Mouse (Mus musculus) liver, embryonic 15.5 days (tissue): ENCODE data around the gene Nfib. TPM values are rescaled to one million over a fixed set of nuclear protein-coding genes. Genes with fewer than 3 reads are reported as not detected.

Experiments used
- ATAC-seq: fragments of 200-750 bp; cut with Nextera tagmentation; 2 replicates; pipeline ENCODE4 v1.8.0; 2017; ENCODE audit warnings: moderate number of reproducible peaks, mild to moderate bottlenecking, moderate library complexity; ENCODE audit not compliant: insufficient read depth
- H3K27ac ChIP-seq: fragments of 300-500 bp; sonication (generic); replicated peaks from 2 replicates; pipeline ENCODE4 v1.5.1; 2015; ENCODE audit warnings: mild to moderate bottlenecking, inconsistent platforms
- H3K27me3 ChIP-seq: fragments of 300-500 bp; sonication (generic); 2 replicates; pipeline ENCODE4 v1.6.1; 2015; ENCODE audit warnings: mild to moderate bottlenecking, inconsistent platforms
- H3K36me3 ChIP-seq: fragments of 300-500 bp; sonication (generic); replicated peaks from 2 replicates; pipeline ENCODE4 v1.6.1; 2015; ENCODE audit warnings: moderate library complexity, mild to moderate bottlenecking, inconsistent platforms
- H3K4me1 ChIP-seq: fragments of 300-500 bp; sonication (generic); replicated peaks from 2 replicates; pipeline ENCODE4 v1.6.1; 2015; ENCODE audit warnings: inconsistent platforms
- H3K4me2 ChIP-seq: fragments of 300-500 bp; sonication (generic); 2 replicates; pipeline ENCODE4 v1.6.1; 2015; ENCODE audit warnings: moderate library complexity, mild to moderate bottlenecking, inconsistent platforms
- H3K4me3 ChIP-seq: fragments of 300-500 bp; sonication (generic); replicated peaks from 2 replicates; pipeline ENCODE4 v1.5.1; 2015; ENCODE audit warnings: mild to moderate bottlenecking, inconsistent platforms
- H3K9ac ChIP-seq: fragments of 300-500 bp; sonication (generic); 2 replicates; pipeline ENCODE4 v1.6.1; 2015; ENCODE audit warnings: moderate library complexity, mild to moderate bottlenecking, inconsistent platforms
- H3K9me3 ChIP-seq: fragments of 300-500 bp; sonication (generic); replicated peaks from 2 replicates; pipeline ENCODE4 v1.6.1; 2016; ENCODE audit warnings: inconsistent platforms
- WGBS: fragments of 180-500 bp; shearing (Covaris S2); methylation state at CpG from one replicate; pipeline ENCODE4 v1.1.7; 2015; ENCODE audit warnings: mixed read lengths; ENCODE audit not compliant: insufficient replicate concordance; 5-methylcytosine and 5-hydroxymethylcytosine counted together
- polyA plus RNA-seq: library from polyadenylated mRNA; unstranded; fragments of >200 nt; fragmentation: Nextera tagmentation; extraction: Ambion mirVana; gene quantifications from 2 replicates; pipeline ENCODE4 v1.2.1, GENCODE M21; 2015

Nfib gene
- polyA plus RNA-seq, 1 experiment from 2014 or later = 4.7 TPM

DNA sequence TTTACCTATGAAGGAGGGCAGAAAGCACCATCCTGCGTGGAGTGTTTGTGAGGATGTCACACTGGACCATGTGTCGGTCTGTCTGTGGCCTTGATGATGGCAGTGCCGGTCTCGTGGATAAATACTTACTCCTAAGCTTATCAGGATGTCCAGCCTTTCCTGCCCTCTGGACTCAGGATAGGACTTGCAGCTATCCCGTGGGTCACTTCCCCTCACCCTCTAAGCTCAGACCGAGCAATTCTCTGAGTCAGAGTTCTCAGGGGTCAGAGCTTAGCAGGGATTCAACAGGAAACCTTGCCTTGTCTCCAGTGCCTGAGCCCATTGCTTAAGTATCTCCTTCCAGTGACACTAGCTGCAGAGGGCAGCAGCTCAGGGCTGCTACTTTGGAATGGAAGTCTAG lies 4.1 kb upstream of the Nfib start:
- H3K9me3 ChIP-seq = no peaks in the 10 kb centered on the region
- 39% methylated on average over 6 of the region's 6 CpGs for WGBS

DNA sequence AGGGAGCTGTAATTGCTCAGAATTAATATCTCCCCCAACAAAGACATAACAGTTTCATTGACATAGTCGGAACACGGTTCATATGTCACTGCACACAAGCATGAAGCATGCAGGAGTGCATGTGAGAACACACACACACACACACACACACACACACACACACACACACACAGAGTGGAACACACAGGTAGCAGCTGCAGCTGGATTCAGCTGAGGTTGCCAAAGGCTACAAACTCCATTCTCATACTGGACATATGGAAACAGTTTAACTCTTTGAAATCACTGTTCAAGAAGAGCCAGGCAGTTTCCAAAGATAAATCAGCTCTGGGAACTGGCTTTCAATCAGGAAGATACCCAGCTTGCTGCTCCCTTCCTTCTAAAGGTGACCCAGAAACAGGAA lies 462 bp upstream of the Nfib start:
- no peak overlapping the region for H3K9ac ChIP-seq
- H3K4me3 ChIP-seq = no peak overlapping the region
- no peak overlapping the region for H3K27ac ChIP-seq
- WGBS = 63% methylated on average over 2 of the region's 2 CpGs
- no peaks in the 10 kb centered on the region for H3K9me3 ChIP-seq
- no peaks in the 10 kb centered on the region for H3K27me3 ChIP-seq
- H3K4me2 ChIP-seq = no peak overlapping the region
- no peaks in the 10 kb centered on the region for H3K4me1 ChIP-seq
- no peak for ATAC-seq
- no peaks in the 10 kb centered on the region for H3K36me3 ChIP-seq

More for the DNA sequence above, 4.1 kb upstream of the Nfib start:
- Histone ChIP-seq H3K27ac (no peak overlapping the region), H3K27me3 (no peaks in the 10 kb centered on the region), H3K36me3 (no peaks in the 10 kb centered on the region), H3K4me3 (no peak overlapping the region), H3K4me1 (no peaks in the 10 kb centered on the region), H3K9ac (no peak overlapping the region), H3K4me2 (no peak overlapping the region)
- 0 out of 2 replicates have a peak, but pooled peaks have one; percentile 52 for ATAC-seq

DNA sequence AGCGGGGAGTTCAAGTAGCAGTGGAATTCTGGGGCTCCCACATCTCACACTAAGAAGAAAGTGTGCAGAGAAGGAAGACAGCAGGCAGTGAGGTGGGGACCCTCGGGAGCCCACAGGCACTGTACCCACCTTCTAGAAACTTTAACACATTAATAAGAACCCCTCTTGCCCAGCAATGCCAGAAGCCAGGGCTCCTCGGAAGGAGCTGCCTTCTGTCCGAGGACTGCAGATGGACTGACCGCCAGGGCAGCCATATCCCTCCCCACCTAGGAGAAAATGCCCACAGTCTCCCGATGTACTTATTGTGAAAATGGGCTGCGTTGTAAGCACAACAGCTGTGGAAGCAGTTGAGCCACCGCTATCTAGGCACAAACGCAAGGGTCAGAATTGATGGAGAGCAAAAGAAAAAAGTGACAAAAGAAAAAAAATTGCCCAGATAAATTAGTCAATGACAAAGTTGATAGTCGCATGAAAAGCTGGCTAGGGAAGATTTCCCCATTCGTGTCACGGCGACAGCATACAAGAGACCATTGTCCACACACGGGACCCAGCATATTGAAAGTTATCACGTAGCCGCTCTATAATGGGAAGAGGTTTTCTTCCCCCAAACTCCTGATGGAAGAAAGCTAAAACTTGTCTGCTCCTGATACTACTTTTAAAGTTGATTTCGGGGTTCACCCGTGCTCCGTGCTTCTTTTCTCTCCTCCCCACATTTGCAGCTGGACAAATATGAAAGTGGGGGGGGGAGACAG lies 1.3 kb downstream of the Nfib start:
- H3K4me1 ChIP-seq = no peaks in the 10 kb centered on the region
- ATAC-seq = no peak
- no peaks in the 10 kb centered on the region for H3K9me3 ChIP-seq
- H3K36me3 ChIP-seq = no peaks in the 10 kb centered on the region
- no peak overlapping the region for H3K9ac ChIP-seq
- WGBS = 74% methylated on average over 19 of the region's 19 CpGs
- H3K27me3 ChIP-seq = no peaks in the 10 kb centered on the region
- no peak overlapping the region for H3K4me2 ChIP-seq
- H3K4me3 ChIP-seq = no peak overlapping the region
- no peak overlapping the region for H3K27ac ChIP-seq

DNA sequence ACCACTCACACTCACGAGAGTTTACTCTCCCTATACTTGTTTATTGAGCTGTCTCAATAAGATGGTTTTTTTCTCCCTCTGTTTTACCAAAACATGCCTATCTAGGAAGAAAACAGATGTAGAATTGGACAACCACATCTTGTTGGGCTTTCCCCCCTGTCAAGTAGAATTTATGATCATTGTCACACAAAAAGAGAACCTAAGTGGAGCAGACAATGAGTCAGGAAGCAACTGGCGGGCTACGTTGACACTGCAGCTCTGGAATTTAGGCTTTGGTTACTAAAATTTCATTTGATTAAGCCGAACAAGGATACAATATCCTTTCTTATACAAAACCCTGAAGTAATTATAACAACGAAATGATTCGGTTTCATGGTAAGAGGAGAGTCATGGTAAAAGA lies 2.7 kb downstream of the Nfib start:
- ATAC-seq = no peak
- Histone ChIP-seq H3K27ac (no peak overlapping the region), H3K9me3 (no peaks in the 10 kb centered on the region), H3K9ac (no peak overlapping the region), H3K4me3 (no peak overlapping the region), H3K4me1 (no peaks in the 10 kb centered on the region), H3K36me3 (no peaks in the 10 kb centered on the region), H3K27me3 (no peaks in the 10 kb centered on the region), H3K4me2 (no peak overlapping the region)
- WGBS = 22% methylated on average over 6 of the region's 6 CpGs

DNA sequence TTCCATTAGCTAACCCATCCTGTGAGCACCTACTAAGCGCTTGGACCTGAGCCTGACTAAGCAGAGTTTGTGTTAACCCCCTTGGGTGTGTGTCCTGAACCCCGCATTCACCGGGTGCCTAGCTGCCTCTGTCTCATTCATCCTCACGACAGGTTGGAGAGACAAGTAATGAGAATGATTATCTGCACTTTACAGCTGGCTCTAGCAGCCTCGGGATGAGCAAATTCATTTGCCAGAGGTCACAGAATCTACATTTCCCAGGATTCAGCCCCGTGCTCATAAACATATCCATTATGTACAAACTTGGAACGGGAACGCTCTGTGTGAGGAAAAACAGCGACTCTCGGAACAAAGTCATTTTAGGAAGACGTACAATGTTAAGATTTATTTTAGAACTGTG lies 6.0 kb downstream of the Nfib start:
- ATAC-seq = no peak
- no peak overlapping the region for H3K9ac ChIP-seq
- no peak overlapping the region for H3K4me3 ChIP-seq
- WGBS = 66% methylated on average over 11 of the region's 11 CpGs
- H3K36me3 ChIP-seq = no peaks in the 10 kb centered on the region
- H3K4me1 ChIP-seq = no peaks in the 10 kb centered on the region
- no peaks in the 10 kb centered on the region for H3K27me3 ChIP-seq
- H3K27ac ChIP-seq = no peak overlapping the region
- no peak overlapping the region for H3K4me2 ChIP-seq
- no peaks in the 10 kb centered on the region for H3K9me3 ChIP-seq

DNA sequence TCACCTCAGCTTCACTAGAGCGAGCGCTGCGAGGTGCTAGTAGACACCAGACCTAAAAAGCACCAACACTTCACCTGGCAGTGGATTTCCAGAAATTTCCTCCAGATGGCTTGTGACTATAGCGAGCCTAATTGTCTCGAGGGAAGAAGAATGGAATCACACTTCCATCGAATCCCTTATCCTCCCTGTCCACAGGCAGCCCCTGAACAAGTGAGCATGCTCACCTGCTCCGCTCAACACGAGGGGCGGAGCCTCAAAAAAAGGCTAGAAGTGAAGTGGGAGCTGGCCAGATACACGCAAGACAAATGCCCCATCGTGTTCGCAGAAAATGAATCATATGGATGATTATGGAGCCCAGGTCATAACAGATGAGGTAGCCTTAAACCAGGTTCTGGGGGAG lies 6.9 kb downstream of the Nfib start:
- no peak for ATAC-seq
- WGBS = 74% methylated on average over 12 of the region's 12 CpGs
- H3K9ac ChIP-seq = no peak overlapping the region
- H3K9me3 ChIP-seq = no peaks in the 10 kb centered on the region
- H3K4me1 ChIP-seq = no peaks in the 10 kb centered on the region
- H3K4me2 ChIP-seq = no peak overlapping the region
- no peaks in the 10 kb centered on the region for H3K27me3 ChIP-seq
- H3K36me3 ChIP-seq = no peaks in the 10 kb centered on the region
- no peak overlapping the region for H3K27ac ChIP-seq
- no peak overlapping the region for H3K4me3 ChIP-seq

DNA sequence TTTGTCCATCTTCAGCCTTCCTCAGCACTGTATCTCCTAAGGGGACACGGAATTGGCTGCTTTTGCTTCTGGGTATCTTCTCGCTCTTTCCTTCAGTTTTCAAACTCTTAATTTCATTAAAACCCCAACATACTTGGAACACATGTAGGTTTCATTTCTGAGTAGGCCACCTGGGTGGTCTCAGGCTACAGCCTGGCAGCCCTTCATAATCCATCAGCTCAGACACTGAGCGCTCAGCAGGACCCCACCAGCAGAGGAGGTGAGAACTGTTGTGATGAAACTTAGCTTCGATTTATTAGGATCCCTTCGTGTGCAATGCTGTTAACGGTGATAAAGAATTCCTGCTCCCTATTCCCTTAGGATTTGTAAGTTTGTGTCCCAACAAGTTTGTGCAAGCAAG lies 8.4 kb downstream of the Nfib start:
- WGBS = 63% methylated on average over 6 of the region's 6 CpGs
- no peaks in the 10 kb centered on the region for H3K4me1 ChIP-seq
- no peaks in the 10 kb centered on the region for H3K36me3 ChIP-seq
- ATAC-seq = no peak
- H3K9me3 ChIP-seq = no peaks in the 10 kb centered on the region
- H3K27ac ChIP-seq = no peak overlapping the region
- H3K4me3 ChIP-seq = no peak overlapping the region
- H3K27me3 ChIP-seq = no peaks in the 10 kb centered on the region
- no peak overlapping the region for H3K9ac ChIP-seq
- no peak overlapping the region for H3K4me2 ChIP-seq

DNA sequence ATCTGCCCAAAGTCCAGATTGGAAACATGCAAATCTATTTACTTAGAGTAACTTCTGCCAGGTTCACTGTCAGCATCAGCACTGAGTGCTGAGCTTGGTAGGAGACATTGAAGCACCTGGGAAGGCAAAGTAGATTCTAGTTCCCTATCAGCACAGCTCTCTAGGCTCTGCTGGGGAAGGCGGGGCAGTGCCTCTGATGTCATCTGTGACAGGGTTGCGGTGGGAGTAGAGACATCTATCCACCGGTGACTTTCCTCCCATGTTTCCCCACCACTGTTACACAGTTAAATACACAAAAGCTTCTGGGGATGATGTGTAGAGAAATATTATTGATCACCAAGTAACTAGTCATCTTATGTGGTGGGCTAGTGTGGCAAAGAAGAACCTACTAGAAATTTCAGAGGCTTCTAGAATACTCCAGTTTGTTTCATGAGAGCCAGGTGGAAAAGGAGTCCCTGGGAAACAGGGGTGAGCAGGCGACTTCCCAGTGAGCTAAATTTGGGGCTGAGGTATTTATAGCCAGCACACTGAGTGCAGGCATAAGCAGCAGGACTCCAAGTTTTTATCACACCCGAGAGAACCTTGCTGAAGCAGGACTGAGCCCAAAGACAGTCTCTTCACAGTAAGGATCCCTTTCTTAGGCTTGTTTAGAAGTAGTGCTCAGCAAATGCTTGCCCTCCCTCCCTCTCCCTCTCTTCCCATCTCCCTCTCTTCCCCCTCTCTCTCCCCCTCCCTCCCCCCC lies 9.6 kb downstream of the Nfib start:
- ATAC-seq = no peak
- Histone ChIP-seq H3K4me2 (no peak overlapping the region), H3K36me3 (no peaks in the 10 kb centered on the region), H3K4me1 (no peaks in the 10 kb centered on the region), H3K27ac (no peak overlapping the region), H3K9me3 (no peaks in the 10 kb centered on the region), H3K9ac (no peak overlapping the region), H3K4me3 (no peak overlapping the region), H3K27me3 (no peaks in the 10 kb centered on the region)
- 60% methylated on average over 5 of the region's 5 CpGs for WGBS

DNA sequence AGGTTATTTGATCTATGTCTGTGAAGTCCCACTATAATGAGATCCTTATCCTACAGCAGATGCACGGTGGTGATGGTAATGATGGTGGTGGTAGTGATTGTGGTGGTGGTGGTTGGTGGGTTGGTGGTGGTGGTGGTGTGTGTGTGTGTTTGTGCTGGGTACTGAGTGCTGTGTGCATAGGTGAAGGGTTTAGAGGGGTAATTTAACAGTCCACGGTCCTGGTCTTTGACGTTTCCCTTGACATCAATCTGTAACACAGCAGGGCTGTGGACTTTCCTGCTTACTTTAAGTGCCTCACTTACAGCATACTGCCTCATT lies 13.6 kb downstream of the Nfib start:
- Histone ChIP-seq H3K4me3 (no peak overlapping the region), H3K36me3 (no peaks in the 10 kb centered on the region), H3K27ac (no peak overlapping the region), H3K27me3 (no peaks in the 10 kb centered on the region), H3K4me1 (no peaks in the 10 kb centered on the region), H3K4me2 (no peak overlapping the region), H3K9ac (no peak overlapping the region), H3K9me3 (no peaks in the 10 kb centered on the region)
- WGBS = 42% methylated on average over 3 of the region's 3 CpGs
- no peak for ATAC-seq

DNA sequence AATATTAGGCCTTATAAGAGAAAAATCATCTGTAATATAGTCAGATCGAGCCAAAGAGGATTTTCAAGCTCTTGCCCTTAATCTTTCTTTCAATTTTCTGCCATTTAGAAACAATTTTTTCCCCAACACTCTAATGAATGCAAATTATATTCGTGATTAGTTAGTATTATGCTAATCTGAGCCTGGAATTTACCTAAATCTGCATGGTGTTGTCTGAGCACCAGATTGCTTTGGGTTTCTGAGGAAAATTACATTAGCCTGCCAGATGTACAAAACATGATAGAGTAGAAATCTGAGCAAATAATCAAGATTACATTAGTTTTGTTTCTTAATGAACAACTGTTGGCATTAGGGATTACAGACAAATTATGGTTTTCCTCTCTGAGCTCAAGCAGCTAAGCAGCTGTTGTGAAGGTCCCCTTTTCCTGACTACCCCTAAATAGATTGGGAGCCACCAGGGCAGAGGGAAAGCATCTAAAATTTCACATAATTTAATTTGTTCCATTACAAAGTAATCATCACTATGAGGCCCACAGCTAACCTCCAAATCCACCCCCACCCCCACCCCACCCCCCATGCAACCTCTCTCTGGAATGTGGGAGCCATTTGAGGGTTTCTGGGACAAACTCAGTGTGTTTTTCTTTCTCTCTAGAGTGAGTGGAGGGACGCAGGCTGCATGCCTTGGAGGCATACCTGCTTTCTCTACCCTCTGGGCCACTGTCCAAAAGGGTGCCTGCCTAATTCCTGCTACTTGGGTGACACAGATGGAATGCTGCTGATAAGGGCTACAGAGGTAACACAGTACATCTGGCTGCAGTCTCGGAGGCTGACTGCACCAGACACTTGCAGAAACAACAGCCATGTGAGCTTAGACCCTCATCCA lies 14.2 kb downstream of the Nfib start:
- Histone ChIP-seq H3K36me3 (no peaks in the 10 kb centered on the region), H3K9ac (no peak overlapping the region), H3K9me3 (no peaks in the 10 kb centered on the region), H3K4me3 (no peak overlapping the region), H3K4me2 (no peak overlapping the region), H3K27ac (no peak overlapping the region), H3K27me3 (no peaks in the 10 kb centered on the region), H3K4me1 (no peaks in the 10 kb centered on the region)
- ATAC-seq = no peak
- WGBS = 31% methylated on average over 4 of the region's 4 CpGs

DNA sequence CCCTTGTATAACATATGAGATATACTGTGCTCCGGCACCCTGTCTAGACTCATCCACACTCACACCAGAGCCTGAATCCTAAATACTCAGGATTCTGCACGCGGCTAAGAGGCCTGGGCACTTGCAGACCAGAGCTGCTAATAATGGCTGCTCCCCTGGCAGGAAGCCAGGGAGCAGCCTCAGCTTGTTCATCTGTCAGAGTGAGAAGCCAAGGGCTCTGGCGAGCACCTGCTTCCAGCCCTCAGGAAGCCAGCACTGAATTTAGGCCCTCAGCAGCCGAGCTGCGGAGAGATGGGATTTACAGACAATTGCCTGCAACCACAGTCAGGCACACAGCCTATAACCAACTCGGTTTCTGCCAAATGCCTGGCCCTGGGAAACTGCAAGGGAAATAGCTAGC lies 15.3 kb downstream of the Nfib start:
- Histone ChIP-seq H3K36me3 (no peaks in the 10 kb centered on the region), H3K27ac (no peak overlapping the region), H3K9ac (no peak overlapping the region), H3K4me3 (no peak overlapping the region), H3K27me3 (no peaks in the 10 kb centered on the region), H3K4me2 (no peak overlapping the region), H3K4me1 (no peaks in the 10 kb centered on the region), H3K9me3 (no peaks in the 10 kb centered on the region)
- WGBS = 59% methylated on average over 7 of the region's 7 CpGs
- no peak for ATAC-seq
